Mouse (Mus musculus) heart, embryonic 12.5 days (tissue): ENCODE measurements around the gene Cfap57. TPM values are rescaled to one million over a fixed set of nuclear protein-coding genes. Genes with fewer than 3 reads are reported as not detected.

Source experiments
- ATAC-seq: fragments of 200-750 bp; cut with Nextera tagmentation; 2 replicates; pipeline ENCODE4 v1.8.0; 2017; ENCODE audit warnings: moderate TSS enrichment, moderate library complexity; ENCODE audit not compliant: insufficient number of reproducible peaks, low FRiP score
- H3K27ac ChIP-seq: fragments of 300-500 bp; sonication (generic); 2 replicates; pipeline ENCODE4 v1.5.1; 2016; ENCODE audit warnings: mild to moderate bottlenecking, moderate library complexity; ENCODE audit not compliant: poor library complexity, severe bottlenecking
- H3K27me3 ChIP-seq: fragments of 300-500 bp; sonication (generic); replicated peaks from 2 replicates; pipeline ENCODE4 v1.6.1; 2016; ENCODE audit warnings: mild to moderate bottlenecking, moderate library complexity
- H3K36me3 ChIP-seq: fragments of 300-500 bp; sonication (generic); 2 replicates; pipeline ENCODE4 v1.6.1; 2016; ENCODE audit warnings: mild to moderate bottlenecking, moderate library complexity
- H3K4me1 ChIP-seq: fragments of 300-500 bp; sonication (generic); replicated peaks from 2 replicates; pipeline ENCODE4 v1.6.1; 2016; ENCODE audit warnings: mild to moderate bottlenecking
- H3K4me2 ChIP-seq: fragments of 300-500 bp; sonication (generic); 2 replicates; pipeline ENCODE4 v1.6.1; 2016; ENCODE audit warnings: mild to moderate bottlenecking, moderate library complexity
- H3K4me3 ChIP-seq: fragments of 300-500 bp; sonication (generic); 2 replicates; pipeline ENCODE4 v1.5.1; 2016; ENCODE audit warnings: mild to moderate bottlenecking
- H3K9ac ChIP-seq: fragments of 300-500 bp; sonication (generic); 2 replicates; pipeline ENCODE4 v1.6.1; 2016; ENCODE audit warnings: mild to moderate bottlenecking, moderate library complexity
- H3K9me3 ChIP-seq: fragments of 300-500 bp; sonication (generic); replicated peaks from 2 replicates; pipeline ENCODE4 v1.6.1; 2016; ENCODE audit warnings: mild to moderate bottlenecking, moderate library complexity
- WGBS: fragments of 180-500 bp; shearing (Covaris S2); methylation state at CpG from one replicate; pipeline ENCODE4 v1.1.7; 2016; 5-methylcytosine and 5-hydroxymethylcytosine counted together
- polyA plus RNA-seq: library from polyadenylated mRNA; unstranded; fragments of >200 nt; fragmentation: Nextera tagmentation; extraction: Ambion mirVana; gene quantifications from 2 replicates; pipeline ENCODE4 v1.2.1, GENCODE M21; 2016

Gene Cfap57
- polyA plus RNA-seq, 1 experiment from 2014 or later = 0.80 TPM

DNA sequence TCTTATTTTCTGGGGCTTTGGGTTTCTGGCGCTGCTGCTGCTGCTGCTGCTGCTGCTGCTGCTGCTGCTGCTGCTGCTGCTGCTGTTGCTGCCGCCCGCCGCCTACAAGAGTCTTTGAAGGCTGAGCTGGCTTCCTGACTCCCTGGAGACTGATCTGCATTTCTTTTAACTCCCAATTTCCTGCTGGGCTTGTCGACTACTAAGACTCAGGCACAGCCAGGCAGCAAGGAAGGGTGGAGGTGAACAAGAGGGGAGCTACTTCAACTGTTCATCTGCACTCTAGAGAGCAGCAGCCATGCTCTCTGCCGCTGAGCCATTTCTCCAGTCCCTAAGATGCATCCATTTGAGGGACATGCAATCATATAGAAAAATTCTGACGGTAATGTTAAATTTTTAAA is 30.8 kb downstream of the Cfap57 start:
- no peaks in the 10 kb centered on the region; the same call in 1 of the 2 replicates for H3K27me3 ChIP-seq
- H3K9me3 ChIP-seq = no peaks in the 10 kb centered on the region
- no peaks in the 10 kb centered on the region for H3K36me3 ChIP-seq
- no peak overlapping the region for H3K27ac ChIP-seq
- no peak overlapping the region for H3K4me3 ChIP-seq
- H3K4me2 ChIP-seq = no peak overlapping the region
- H3K4me1 ChIP-seq = no peaks in the 10 kb centered on the region
- no peak for ATAC-seq
- H3K9ac ChIP-seq = no peak overlapping the region
- WGBS = 5% methylated on average over 7 of the region's 7 CpGs

GRCm38 (mm10) chr4:118589053-118589732 is 31.4 kb downstream of the Cfap57 start:
- Histone ChIP-seq H3K36me3 (no peaks in the 10 kb centered on the region), H3K9me3 (peaks cover 5% of the 10 kb centered on the region; the same call in 1 of the 2 replicates), H3K4me1 (no peaks in the 10 kb centered on the region), H3K27ac (no peak overlapping the region), H3K4me3 (no peak overlapping the region), H3K27me3 (no peaks in the 10 kb centered on the region; the same call in 1 of the 2 replicates), H3K4me2 (no peak overlapping the region), H3K9ac (no peak overlapping the region)
- ATAC-seq = no peak
- 63% methylated on average over 12 of the region's 12 CpGs for WGBS

- Histone ChIP-seq H3K4me3 (no peak overlapping the region), H3K36me3 (no peaks in the 10 kb centered on the region), H3K4me1 (no peaks in the 10 kb centered on the region), H3K27ac (no peak overlapping the region), H3K27me3 (no peaks in the 10 kb centered on the region), H3K9ac (no peak overlapping the region), H3K9me3 (peaks cover 11% of the 10 kb centered on the region; the same call in 1 of the 2 replicates), H3K4me2 (no peak overlapping the region)
- no peak for ATAC-seq
- 86% methylated on average over 8 of the region's 8 CpGs for WGBS
These were observed 37.9 kb downstream of the Cfap57 start for GRCm38 (mm10) chr4:118582629-118583028.

- no peak overlapping the region for H3K4me2 ChIP-seq
- H3K36me3 ChIP-seq = no peaks in the 10 kb centered on the region
- H3K9ac ChIP-seq = no peak overlapping the region
- H3K9me3 ChIP-seq = peaks cover 11% of the 10 kb centered on the region; the same call in 1 of the 2 replicates
- peaks cover 7% of the 10 kb centered on the region for H3K27me3 ChIP-seq
- no peak overlapping the region for H3K27ac ChIP-seq
- no peak for ATAC-seq
- WGBS = 48% methylated on average over 11 of the region's 11 CpGs
- no peak overlapping the region for H3K4me3 ChIP-seq
- H3K4me1 ChIP-seq = no peaks in the 10 kb centered on the region
These were observed 39.1 kb downstream of the Cfap57 start for GRCm38 (mm10) chr4:118581508-118581907.

DNA sequence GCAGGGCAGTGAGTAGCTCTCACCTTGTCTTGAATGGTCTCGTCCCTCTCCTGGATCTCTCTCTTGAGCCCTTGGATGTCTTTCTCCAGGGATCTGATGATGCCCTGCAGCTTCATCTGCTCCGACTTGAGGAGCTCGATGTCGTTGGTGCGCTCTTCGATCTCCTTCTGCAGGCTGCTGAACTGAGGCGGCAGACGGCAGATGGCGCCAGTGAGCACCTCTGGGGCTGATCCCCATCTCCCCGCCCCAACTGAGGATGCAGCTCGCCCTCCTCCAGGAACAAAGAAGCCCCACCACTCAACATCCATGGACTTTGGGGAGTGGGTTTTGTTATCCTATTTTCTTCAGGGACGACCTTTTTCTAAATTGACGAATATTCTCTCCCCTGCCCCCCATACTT is 41.3 kb downstream of the Cfap57 start:
- Histone ChIP-seq H3K27ac (no peak overlapping the region), H3K9me3 (peaks cover 7% of the 10 kb centered on the region; the same call in 1 of the 2 replicates), H3K4me2 (no peak overlapping the region), H3K9ac (no peak overlapping the region), H3K27me3 (peaks cover 22% of the 10 kb centered on the region), H3K4me1 (no peaks in the 10 kb centered on the region), H3K4me3 (no peak overlapping the region), H3K36me3 (no peaks in the 10 kb centered on the region)
- ATAC-seq = no peak
- WGBS = 39% methylated on average over 13 of the region's 13 CpGs

- H3K4me3 ChIP-seq = no peak overlapping the region
- no peak overlapping the region for H3K27ac ChIP-seq
- H3K4me1 ChIP-seq = no peaks in the 10 kb centered on the region
- no peaks in the 10 kb centered on the region for H3K36me3 ChIP-seq
- WGBS = 3% methylated on average over 6 of the region's 6 CpGs
- ATAC-seq = 0 out of 2 replicates have a peak, but pooled peaks have one; percentile 38
- H3K27me3 ChIP-seq = peaks cover 45% of the 10 kb centered on the region
- 0 out of 2 replicates have a peak, but pooled peaks cover 6% of the 10 kb centered on the region for H3K9me3 ChIP-seq
- H3K9ac ChIP-seq = no peak overlapping the region
- H3K4me2 ChIP-seq = no peak overlapping the region
These were observed 44.5 kb downstream of the Cfap57 start for GRCm38 (mm10) chr4:118576097-118576496.

DNA sequence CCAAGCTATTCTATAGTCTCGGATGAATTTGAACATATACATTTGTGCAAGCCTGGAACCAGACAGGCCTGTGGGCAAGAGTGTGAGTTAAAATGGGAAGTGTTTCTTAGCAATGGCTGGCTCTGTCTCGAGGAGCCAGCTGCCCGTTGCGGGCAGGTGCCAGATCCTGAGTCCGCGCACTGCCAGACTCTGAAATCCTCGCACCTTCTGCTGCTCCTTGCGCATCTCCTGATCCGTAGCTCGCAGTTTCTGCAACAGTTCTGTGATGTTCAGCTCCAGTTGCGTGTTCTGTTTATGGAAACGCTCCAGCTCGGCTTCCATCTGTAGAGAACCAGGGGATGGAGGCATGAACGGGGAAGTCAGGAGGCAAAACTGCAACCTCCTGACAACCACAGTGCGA is 49.1 kb downstream of the Cfap57 start:
- Histone ChIP-seq H3K9ac (no peak overlapping the region), H3K9me3 (no peaks in the 10 kb centered on the region), H3K36me3 (no peaks in the 10 kb centered on the region), H3K27me3 (peaks cover 69% of the 10 kb centered on the region), H3K4me2 (no peak overlapping the region), H3K4me3 (no peak overlapping the region), H3K4me1 (no peaks in the 10 kb centered on the region), H3K27ac (no peak overlapping the region)
- ATAC-seq = no peak
- WGBS = 88% methylated on average over 14 of the region's 15 CpGs

DNA sequence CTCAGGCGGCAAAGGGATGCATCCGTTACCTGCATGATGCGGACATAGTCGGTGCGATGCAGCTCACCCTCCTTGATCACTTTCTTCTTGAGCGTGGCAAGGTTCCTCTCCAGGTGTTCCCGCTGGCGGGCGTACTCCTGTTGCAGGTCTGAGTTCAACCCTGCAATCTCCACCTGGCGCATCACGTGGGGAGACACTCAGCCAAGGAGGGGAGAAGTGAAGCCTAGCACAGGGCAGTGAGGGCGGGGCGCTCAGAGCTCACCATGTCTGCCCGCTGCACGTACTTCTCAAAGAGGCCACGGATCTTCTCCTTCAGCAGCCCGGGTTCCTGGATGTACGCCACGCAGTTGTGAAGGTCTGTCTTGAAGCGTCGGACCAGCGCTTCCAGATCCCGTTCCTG is 51.3 kb downstream of the Cfap57 start:
- H3K9ac ChIP-seq = no peak overlapping the region
- peak; percentile 81 for ATAC-seq
- peak overlapping the region; percentile 24 for H3K4me2 ChIP-seq
- 66% methylated on average over 23 of the region's 23 CpGs for WGBS
- peak overlapping the region; percentile 8; the same call in 1 of the 2 replicates for H3K4me3 ChIP-seq
- no peaks in the 10 kb centered on the region for H3K9me3 ChIP-seq
- 0 out of 2 replicates have a peak overlapping the region, but pooled peaks have one; percentile 17 for H3K27ac ChIP-seq
- H3K36me3 ChIP-seq = no peaks in the 10 kb centered on the region
- H3K4me1 ChIP-seq = no peaks in the 10 kb centered on the region
- H3K27me3 ChIP-seq = peaks cover 54% of the 10 kb centered on the region

DNA sequence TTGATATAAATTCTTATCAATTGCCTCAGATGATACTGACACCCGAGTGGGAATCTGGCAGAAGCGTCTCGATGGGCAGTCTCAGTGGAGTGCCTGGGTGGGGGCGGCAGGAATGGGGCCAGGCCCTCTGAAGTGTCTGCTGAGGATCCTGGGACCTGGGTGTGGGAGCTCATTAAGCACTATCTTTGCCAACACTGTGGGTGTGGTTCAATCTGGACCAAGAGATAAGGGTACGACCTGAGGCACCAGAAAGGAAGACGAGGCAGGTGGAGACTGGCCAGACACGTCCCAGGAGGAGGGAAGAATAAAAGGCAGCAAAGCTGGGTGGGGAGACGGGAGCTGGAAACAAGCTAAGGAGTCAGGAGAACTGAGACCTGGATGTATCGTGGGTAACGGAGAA is 51.9 kb downstream of the Cfap57 start:
- no peak overlapping the region for H3K4me3 ChIP-seq
- 30% methylated on average over 10 of the region's 10 CpGs for WGBS
- H3K9ac ChIP-seq = no peak overlapping the region
- ATAC-seq = peak; percentile 90
- 0 out of 2 replicates have a peak overlapping the region, but pooled peaks have one; percentile 17 for H3K27ac ChIP-seq
- H3K4me2 ChIP-seq = peak overlapping the region; percentile 15; the same call in 1 of the 2 replicates
- H3K27me3 ChIP-seq = peaks cover 51% of the 10 kb centered on the region
- H3K4me1 ChIP-seq = no peaks in the 10 kb centered on the region
- no peaks in the 10 kb centered on the region for H3K9me3 ChIP-seq
- H3K36me3 ChIP-seq = no peaks in the 10 kb centered on the region

DNA sequence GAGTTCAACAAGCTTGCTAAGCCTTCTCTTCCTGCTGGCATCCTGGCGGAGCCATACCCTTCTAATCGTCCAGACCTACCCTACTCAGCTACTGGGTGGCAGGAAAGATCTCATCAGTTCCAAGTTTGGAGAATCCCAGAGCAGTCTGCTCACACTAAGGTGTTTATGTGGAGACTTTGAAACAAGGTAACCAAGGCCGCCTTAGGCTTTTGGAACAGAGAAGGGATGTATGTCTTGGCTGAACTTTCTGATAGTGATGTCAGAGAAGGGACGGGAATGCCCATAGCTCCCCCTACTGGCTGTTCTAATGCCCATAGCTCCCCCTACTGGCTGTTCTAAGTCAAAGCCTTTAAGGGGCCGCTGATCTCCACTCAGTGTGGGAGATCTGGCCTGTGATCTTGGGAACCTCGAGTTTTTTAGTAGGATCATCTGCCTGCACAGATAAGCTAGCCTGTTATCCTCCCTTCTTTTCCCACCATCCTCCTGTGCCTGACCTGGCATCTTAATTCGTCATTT is 54.4 kb downstream of the Cfap57 start:
- peaks cover 33% of the 10 kb centered on the region for H3K27me3 ChIP-seq
- 37% methylated on average over 7 of the region's 7 CpGs for WGBS
- ATAC-seq = no peak

DNA sequence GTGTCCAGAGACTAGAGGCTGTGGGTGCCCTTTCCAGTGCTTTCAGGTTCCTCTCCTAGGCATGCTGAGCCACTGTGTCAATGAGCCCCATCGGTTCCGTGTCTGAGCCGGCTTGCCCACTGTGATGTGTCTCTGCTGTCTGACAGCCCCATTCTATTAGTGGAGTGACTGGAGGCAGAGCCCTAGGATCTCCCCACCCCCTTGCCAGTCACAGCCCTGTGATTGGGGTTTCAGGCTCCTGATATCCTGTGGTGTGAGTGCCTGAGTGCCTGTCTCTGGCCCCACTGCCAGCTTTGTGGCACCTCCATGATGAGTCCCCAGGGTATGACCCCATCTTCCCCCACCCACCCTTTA is 55.7 kb downstream of the Cfap57 start:
- Histone ChIP-seq H3K36me3 (no peaks in the 10 kb centered on the region), H3K4me1 (no peaks in the 10 kb centered on the region), H3K9me3 (0 out of 2 replicates have a peak, but pooled peaks cover 5% of the 10 kb centered on the region), H3K27ac (no peak overlapping the region), H3K4me2 (no peak overlapping the region), H3K27me3 (peaks cover 23% of the 10 kb centered on the region), H3K4me3 (no peak overlapping the region), H3K9ac (no peak overlapping the region)
- 53% methylated on average over 3 of the region's 3 CpGs for WGBS
- ATAC-seq = no peak

More for the DNA sequence above, 54.4 kb downstream of the Cfap57 start:
- Histone ChIP-seq H3K4me2 (no peak overlapping the region), H3K9ac (no peak overlapping the region), H3K36me3 (no peaks in the 10 kb centered on the region), H3K4me3 (no peak overlapping the region), H3K9me3 (0 out of 2 replicates have a peak, but pooled peaks cover 5% of the 10 kb centered on the region), H3K27ac (no peak overlapping the region), H3K4me1 (no peaks in the 10 kb centered on the region)
